Mouse (Mus musculus): ENCODE results near the gene Trabd2b.

Gene Trabd2b

GRCm38 (mm10) chr4:114549487-114549886, 143.0 kb downstream of the Trabd2b start:
- 95% methylated on average over 3 of the region's 3 CpGs for WGBS

GRCm38 (mm10) chr4:114550471-114551156, 144.1 kb downstream of the Trabd2b start:
- 72% methylated on average over 11 of the region's 11 CpGs for WGBS

- WGBS: 88% methylated on average over 5 of the region's 5 CpGs
These were observed 150.4 kb downstream of the Trabd2b start for GRCm38 (mm10) chr4:114556880-114557279.

GRCm38 (mm10) chr4:114557731-114558130, 151.2 kb downstream of the Trabd2b start:
- WGBS: 65% methylated on average over 6 of the region's 6 CpGs

GRCm38 (mm10) chr4:114558487-114558886, 152.0 kb downstream of the Trabd2b start:
- WGBS: 87% methylated on average over 3 of the region's 3 CpGs

- WGBS: 90% methylated on average over 17 of the region's 17 CpGs
These were observed 154.2 kb downstream of the Trabd2b start for GRCm38 (mm10) chr4:114560638-114561216.

GRCm38 (mm10) chr4:114564131-114564695, 157.7 kb downstream of the Trabd2b start:
- 81% methylated on average over 5 of the region's 5 CpGs for WGBS

- 90% methylated on average over 6 of the region's 6 CpGs for WGBS
These were observed 161.1 kb downstream of the Trabd2b start for GRCm38 (mm10) chr4:114567594-114567993.

- 86% methylated on average over 1 of the region's 1 CpGs for WGBS
These were observed 161.6 kb downstream of the Trabd2b start for GRCm38 (mm10) chr4:114568081-114568605.

GRCm38 (mm10) chr4:114578153-114578950, 171.8 kb downstream of the Trabd2b start:
- 59% methylated on average over 12 of the region's 12 CpGs for WGBS

GRCm38 (mm10) chr4:114583546-114584144, 177.1 kb downstream of the Trabd2b start:
- 95% methylated on average over 2 of the region's 2 CpGs for WGBS

- WGBS: 37% methylated on average over 1 of the region's 1 CpGs
These were observed 178.2 kb downstream of the Trabd2b start for GRCm38 (mm10) chr4:114584686-114585085.

GRCm38 (mm10) chr4:114593554-114594215, 187.2 kb downstream of the Trabd2b start:
- WGBS: 64% methylated on average over 13 of the region's 13 CpGs

- WGBS: 61% methylated on average over 2 of the region's 2 CpGs
These were observed 188.7 kb downstream of the Trabd2b start for GRCm38 (mm10) chr4:114595188-114595701.

GRCm38 (mm10) chr4:114601201-114602009, 194.9 kb downstream of the Trabd2b start:
- WGBS: 61% methylated on average over 8 of the region's 8 CpGs

- 90% methylated on average over 3 of the region's 3 CpGs for WGBS
These were observed 199.1 kb downstream of the Trabd2b start for GRCm38 (mm10) chr4:114605670-114606069.

- WGBS: 87% methylated on average over 2 of the region's 2 CpGs
These were observed 201.3 kb downstream of the Trabd2b start for GRCm38 (mm10) chr4:114607873-114608272.

- 87% methylated on average over 4 of the region's 4 CpGs for WGBS
These were observed 202.8 kb downstream of the Trabd2b start for GRCm38 (mm10) chr4:114609297-114609696.

GRCm38 (mm10) chr4:114611166-114611929, 204.8 kb downstream of the Trabd2b start:
- 66% methylated on average over 8 of the region's 8 CpGs for WGBS

Data from cerebral cortex, adult 2 months (tissue).